Mouse (Mus musculus) embryonic facial prominence, embryonic 15.5 days (tissue): ENCODE measurements around the gene Slc6a5. TPM values are rescaled to one million over a fixed set of nuclear protein-coding genes. Genes with fewer than 3 reads are reported as not detected.
"Not testable (repeated sequence)": the region's sequence is repeated elsewhere in the genome, so short reads cannot be mapped to it uniquely, and the experiment has no call there.

Source experiments
- ATAC-seq: fragments of 200-750 bp; cut with Nextera tagmentation; 2 replicates; pipeline ENCODE4 v1.8.0; 2017; ENCODE audit warnings: low read depth, moderate TSS enrichment; ENCODE audit not compliant: insufficient number of reproducible peaks, low FRiP score, low TSS enrichment
- H3K27ac ChIP-seq: fragments of 300-500 bp; sonication (generic); replicated peaks from 2 replicates; pipeline ENCODE4 v1.5.1; 2015; ENCODE audit warnings: mild to moderate bottlenecking, inconsistent platforms
- H3K27me3 ChIP-seq: fragments of 300-500 bp; sonication (generic); 2 replicates; pipeline ENCODE4 v1.6.1; 2015; ENCODE audit warnings: inconsistent platforms
- H3K36me3 ChIP-seq: fragments of 300-500 bp; sonication (generic); 2 replicates; pipeline ENCODE4 v1.6.1; 2015; ENCODE audit warnings: mild to moderate bottlenecking, inconsistent platforms
- H3K4me1 ChIP-seq: fragments of 300-500 bp; sonication (generic); 2 replicates; pipeline ENCODE4 v1.6.1; 2015; ENCODE audit warnings: inconsistent platforms
- H3K4me2 ChIP-seq: fragments of 300-500 bp; sonication (generic); replicated peaks from 2 replicates; pipeline ENCODE4 v1.6.1; 2015; ENCODE audit warnings: mild to moderate bottlenecking, inconsistent platforms
- H3K4me3 ChIP-seq: fragments of 300-500 bp; sonication (generic); replicated peaks from 2 replicates; pipeline ENCODE4 v1.5.1; 2015; ENCODE audit warnings: mild to moderate bottlenecking, inconsistent platforms
- H3K9ac ChIP-seq: fragments of 300-500 bp; sonication (generic); 2 replicates; pipeline ENCODE4 v1.6.1; 2015; ENCODE audit warnings: inconsistent platforms
- H3K9me3 ChIP-seq: fragments of 300-500 bp; sonication (generic); replicated peaks from 2 replicates; pipeline ENCODE4 v1.6.1; 2016; ENCODE audit warnings: inconsistent platforms
- WGBS: fragments of 180-500 bp; shearing (Covaris S2); methylation state at CpG from one replicate; pipeline ENCODE4 v1.1.7; 2015; 5-methylcytosine and 5-hydroxymethylcytosine counted together
- polyA plus RNA-seq: library from polyadenylated mRNA; unstranded; fragments of >200 nt; fragmentation: Nextera tagmentation; extraction: Ambion mirVana; gene quantifications from 2 replicates; pipeline ENCODE4 v1.2.1, GENCODE M21; 2015

The Slc6a5 gene
- polyA plus RNA-seq, 1 experiment from 2014 or later = not detected

GRCm38 (mm10) chr7:49913728-49914328, 3.9 kb downstream of the Slc6a5 start:
- ATAC-seq = no peak
- no peak overlapping the region for H3K9ac ChIP-seq
- H3K36me3 ChIP-seq = no peaks in the 10 kb centered on the region
- H3K4me3 ChIP-seq = no peak overlapping the region
- H3K9me3 ChIP-seq = no peaks in the 10 kb centered on the region
- WGBS = under 1% methylated on average over 5 of the region's 5 CpGs
- no peak overlapping the region for H3K4me2 ChIP-seq
- peaks cover 7% of the 10 kb centered on the region; the same call in 1 of the 2 replicates for H3K4me1 ChIP-seq
- H3K27me3 ChIP-seq = peaks cover 99% of the 10 kb centered on the region
- no peak overlapping the region for H3K27ac ChIP-seq

- H3K36me3 ChIP-seq = no peaks in the 10 kb centered on the region
- WGBS = 4% methylated on average over 9 of the region's 9 CpGs
Observed at GRCm38 (mm10) chr7:49914946-49915345, 5.0 kb downstream of the Slc6a5 start.

GRCm38 (mm10) chr7:49915471-49915870, 5.5 kb downstream of the Slc6a5 start:
- peaks cover 7% of the 10 kb centered on the region; the same call in 1 of the 2 replicates for H3K4me1 ChIP-seq
- ATAC-seq = no peak
- no peak overlapping the region for H3K27ac ChIP-seq
- no peaks in the 10 kb centered on the region for H3K9me3 ChIP-seq
- H3K27me3 ChIP-seq = peaks cover 85% of the 10 kb centered on the region
- WGBS = 4% methylated on average over 11 of the region's 11 CpGs
- no peak overlapping the region for H3K4me2 ChIP-seq
- H3K4me3 ChIP-seq = no peak overlapping the region
- no peak overlapping the region for H3K9ac ChIP-seq
- H3K36me3 ChIP-seq = no peaks in the 10 kb centered on the region

More at GRCm38 (mm10) chr7:49914946-49915345, 5.0 kb downstream of the Slc6a5 start:
- no peak for ATAC-seq
- H3K27ac ChIP-seq = no peak overlapping the region
- H3K4me1 ChIP-seq = peaks cover 7% of the 10 kb centered on the region; the same call in 1 of the 2 replicates
- H3K9ac ChIP-seq = no peak overlapping the region
- H3K27me3 ChIP-seq = peaks cover 90% of the 10 kb centered on the region
- no peaks in the 10 kb centered on the region for H3K9me3 ChIP-seq
- no peak overlapping the region for H3K4me3 ChIP-seq
- no peak overlapping the region for H3K4me2 ChIP-seq

- H3K9me3 ChIP-seq = no peaks in the 10 kb centered on the region
- H3K27me3 ChIP-seq = peaks cover 48% of the 10 kb centered on the region
- H3K36me3 ChIP-seq = no peaks in the 10 kb centered on the region
- H3K9ac ChIP-seq = no peak overlapping the region
- ATAC-seq = no peak
- H3K4me3 ChIP-seq = no peak overlapping the region
- WGBS = 86% methylated on average over 4 of the region's 4 CpGs
- no peaks in the 10 kb centered on the region for H3K4me1 ChIP-seq
- no peak overlapping the region for H3K4me2 ChIP-seq
- no peak overlapping the region for H3K27ac ChIP-seq
Observed at GRCm38 (mm10) chr7:49919494-49919893, 9.5 kb downstream of the Slc6a5 start.

GRCm38 (mm10) chr7:49920751-49921150, 10.8 kb downstream of the Slc6a5 start:
- Histone ChIP-seq H3K36me3 (no peaks in the 10 kb centered on the region), H3K27ac (no peak overlapping the region), H3K9ac (no peak overlapping the region), H3K9me3 (no peaks in the 10 kb centered on the region), H3K27me3 (peaks cover 38% of the 10 kb centered on the region), H3K4me3 (no peak overlapping the region), H3K4me2 (no peak overlapping the region), H3K4me1 (no peaks in the 10 kb centered on the region)
- 80% methylated on average over 4 of the region's 4 CpGs for WGBS
- ATAC-seq = no peak

- no peak overlapping the region for H3K9ac ChIP-seq
- no peaks in the 10 kb centered on the region for H3K4me1 ChIP-seq
- 40% methylated on average over 4 of the region's 4 CpGs for WGBS
- peaks cover 17% of the 10 kb centered on the region for H3K27me3 ChIP-seq
- H3K9me3 ChIP-seq = no peaks in the 10 kb centered on the region
- no peak overlapping the region for H3K4me3 ChIP-seq
- H3K36me3 ChIP-seq = no peaks in the 10 kb centered on the region
- 0 out of 2 replicates have a peak, but pooled peaks have one; percentile 31 for ATAC-seq
- H3K4me2 ChIP-seq = peak overlapping the region; percentile 35
- no peak overlapping the region for H3K27ac ChIP-seq
Observed at GRCm38 (mm10) chr7:49922928-49923327, 13.0 kb downstream of the Slc6a5 start.

GRCm38 (mm10) chr7:49923376-49923775, 13.4 kb downstream of the Slc6a5 start:
- H3K9ac ChIP-seq = no peak overlapping the region
- WGBS = 1% methylated on average over 13 of the region's 13 CpGs
- H3K4me1 ChIP-seq = no peaks in the 10 kb centered on the region
- H3K4me2 ChIP-seq = peak overlapping the region; percentile 35
- no peaks in the 10 kb centered on the region for H3K9me3 ChIP-seq
- no peak overlapping the region for H3K27ac ChIP-seq
- H3K4me3 ChIP-seq = no peak overlapping the region; the same call in 1 of the 2 replicates
- H3K36me3 ChIP-seq = no peaks in the 10 kb centered on the region
- peaks cover 13% of the 10 kb centered on the region for H3K27me3 ChIP-seq
- ATAC-seq = no peak

GRCm38 (mm10) chr7:49928571-49928970, 18.6 kb downstream of the Slc6a5 start:
- no peaks in the 10 kb centered on the region for H3K4me1 ChIP-seq
- ATAC-seq = no peak
- H3K4me3 ChIP-seq = no peak overlapping the region
- H3K36me3 ChIP-seq = no peaks in the 10 kb centered on the region
- H3K4me2 ChIP-seq = no peak overlapping the region
- WGBS = 38% methylated on average over 3 of the region's 3 CpGs
- no peak overlapping the region for H3K9ac ChIP-seq
- H3K9me3 ChIP-seq = no peaks in the 10 kb centered on the region
- H3K27me3 ChIP-seq = peaks cover 3% of the 10 kb centered on the region; the same call in 1 of the 2 replicates
- H3K27ac ChIP-seq = no peak overlapping the region

GRCm38 (mm10) chr7:49929999-49930398, 20.1 kb downstream of the Slc6a5 start:
- Histone ChIP-seq H3K4me2 (no peak overlapping the region), H3K4me1 (no peaks in the 10 kb centered on the region), H3K4me3 (no peak overlapping the region), H3K36me3 (no peaks in the 10 kb centered on the region), H3K27me3 (peaks cover 2% of the 10 kb centered on the region; the same call in 1 of the 2 replicates), H3K9ac (no peak overlapping the region), H3K9me3 (no peaks in the 10 kb centered on the region), H3K27ac (no peak overlapping the region)
- ATAC-seq = no peak
- WGBS = 40% methylated on average over 4 of the region's 4 CpGs

GRCm38 (mm10) chr7:49933386-49934115, 23.6 kb downstream of the Slc6a5 start:
- not testable (repeated sequence) for H3K36me3 ChIP-seq, H3K4me3 ChIP-seq, H3K4me1 ChIP-seq, ATAC-seq, H3K9me3 ChIP-seq, H3K9ac ChIP-seq, H3K27me3 ChIP-seq, H3K4me2 ChIP-seq, H3K27ac ChIP-seq
- 81% methylated on average over 14 of the region's 14 CpGs for WGBS

GRCm38 (mm10) chr7:49936821-49937220, 26.9 kb downstream of the Slc6a5 start:
- no peak overlapping the region for H3K4me2 ChIP-seq
- no peaks in the 10 kb centered on the region for H3K9me3 ChIP-seq
- no peaks in the 10 kb centered on the region for H3K36me3 ChIP-seq
- WGBS = 80% methylated on average over 3 of the region's 3 CpGs
- ATAC-seq = no peak
- H3K27ac ChIP-seq = no peak overlapping the region
- H3K27me3 ChIP-seq = no peaks in the 10 kb centered on the region
- no peak overlapping the region for H3K4me3 ChIP-seq
- no peaks in the 10 kb centered on the region for H3K4me1 ChIP-seq
- no peak overlapping the region for H3K9ac ChIP-seq
